Mouse (Mus musculus) bone marrow macrophage, adult 2 months (primary cell): ENCODE measurements at regions not wholly inside any gene's neighbourhood (a gene's known extent, or its start where the extent isn't known, plus 50 kb on each side); places are given as distances from the start of the nearest gene placed in this dataset.

Experiments
- H3K27ac ChIP-seq: 2 replicates; pipeline ENCODE4 v1.5.1; 2012; ENCODE audit warnings: low read depth, low read length; ENCODE audit not compliant: insufficient read depth
- H3K4me1 ChIP-seq: 2 replicates; pipeline ENCODE4 v1.6.1; 2012; ENCODE audit warnings: low read length; ENCODE audit not compliant: control insufficient read depth, insufficient read depth
- H3K4me3 ChIP-seq: 2 replicates; pipeline ENCODE4 v1.5.1; 2012; ENCODE audit warnings: mild to moderate bottlenecking, low read length, moderate library complexity; ENCODE audit not compliant: insufficient read depth
- CTCF ChIP-seq: IDR thresholded peaks from 2 replicates; pipeline ENCODE4 v1.5.1; 2012; ENCODE audit warnings: low read depth, mild to moderate bottlenecking, low read length, moderate library complexity
- POLR2A ChIP-seq: IDR thresholded peaks from 2 replicates; pipeline ENCODE4 v1.6.1; 2012; ENCODE audit warnings: mild to moderate bottlenecking, low read depth, low read length, borderline replicate concordance

GRCm38 (mm10) chr13:107461048-107461912 lies 439.4 kb upstream of the Kif2a start:
- Histone ChIP-seq H3K4me1 (no peaks in the 10 kb centered on the region), H3K27ac (no peak overlapping the region), H3K4me3 (no peak overlapping the region)
- TF ChIP-seq CTCF (no peak), POLR2A (no peak)

DNA sequence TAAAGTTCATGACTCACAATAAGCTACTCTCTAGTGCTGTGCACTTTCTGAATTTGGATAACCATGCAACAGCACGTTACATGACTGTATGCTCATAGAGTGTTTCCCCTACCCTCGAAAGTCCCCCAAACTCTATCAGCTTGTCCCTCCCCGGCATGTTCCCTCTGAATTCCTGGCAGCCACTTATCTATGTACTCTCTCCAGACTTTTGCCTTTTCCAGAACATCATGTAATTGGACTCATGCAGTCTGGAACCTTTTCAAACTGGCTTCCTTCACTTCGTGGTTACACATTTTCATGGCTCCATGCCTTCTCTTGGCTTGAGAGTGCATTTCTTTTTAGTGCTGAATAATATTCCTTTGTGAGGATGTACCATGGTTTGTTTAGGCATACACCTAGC lies 436.8 kb upstream of the Kif2a start:
- TF ChIP-seq CTCF = no peak
- TF ChIP-seq POLR2A = no peak
- no peak overlapping the region for H3K27ac ChIP-seq
- H3K4me1 ChIP-seq = peaks cover 4% of the 10 kb centered on the region
- H3K4me3 ChIP-seq = no peak overlapping the region

DNA sequence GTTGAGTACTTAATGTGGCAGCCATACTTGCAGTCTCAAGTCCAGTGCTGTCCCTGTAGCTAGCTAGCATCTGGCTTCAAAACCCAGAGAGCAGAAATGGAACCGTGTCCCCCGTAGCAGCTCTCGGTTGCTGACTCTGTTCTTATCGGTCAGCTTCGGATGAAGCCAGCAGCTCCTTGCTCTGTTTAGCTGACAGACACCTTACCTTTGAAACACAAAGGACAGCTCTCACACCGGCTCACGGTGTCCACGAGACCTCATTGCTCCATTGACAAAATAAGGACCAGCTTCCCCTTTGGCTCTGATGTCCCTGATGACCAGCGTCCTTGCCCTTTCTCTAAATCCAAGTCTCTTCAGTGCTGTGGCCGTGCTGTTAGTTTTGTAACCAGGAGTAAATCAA lies 435.3 kb upstream of the Kif2a start:
- Histone ChIP-seq H3K4me3 (no peak overlapping the region), H3K27ac (no peak overlapping the region), H3K4me1 (peaks cover 4% of the 10 kb centered on the region)
- TF ChIP-seq CTCF (no peak), POLR2A (no peak)

- H3K4me1 ChIP-seq = peaks cover 4% of the 10 kb centered on the region
- H3K4me3 ChIP-seq = no peak overlapping the region
- TF ChIP-seq CTCF (no peak), POLR2A (no peak)
These were observed 434.5 kb upstream of the Kif2a start for GRCm38 (mm10) chr13:107456394-107456793.

DNA sequence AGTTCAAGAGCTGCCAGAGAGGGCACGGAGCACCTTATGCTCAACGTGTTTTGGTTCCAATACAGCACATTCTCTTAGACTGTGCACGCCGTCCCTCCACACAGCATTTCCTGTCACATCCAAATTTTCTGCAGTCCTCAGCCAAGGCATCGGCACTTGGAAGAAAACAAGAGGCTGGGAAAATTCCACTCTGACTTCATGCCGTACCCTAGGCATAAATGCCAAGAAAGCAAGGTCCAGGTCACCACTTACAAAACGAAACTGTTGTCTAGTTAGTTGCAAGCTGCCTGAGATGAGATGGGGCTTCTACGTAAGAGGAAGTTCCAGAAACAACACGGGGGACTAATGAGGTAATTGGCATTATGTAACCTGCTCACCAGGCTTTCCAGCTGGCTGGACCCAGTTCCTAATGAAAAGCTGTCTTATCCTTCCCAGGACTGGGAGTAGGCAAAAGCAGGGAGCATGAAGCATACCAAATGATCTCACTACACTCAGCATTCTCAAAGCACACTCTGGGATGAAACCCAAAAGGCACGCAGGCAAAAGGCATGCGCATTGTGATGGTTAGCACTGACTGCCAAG lies 427.8 kb upstream of the Kif2a start:
- Histone ChIP-seq H3K27ac (no peak overlapping the region), H3K4me3 (peak overlapping the region; percentile 21), H3K4me1 (no peaks in the 10 kb centered on the region)
- TF ChIP-seq CTCF (no peak), POLR2A (no peak)

More at GRCm38 (mm10) chr13:107456394-107456793, 434.5 kb upstream of the Kif2a start:
- no peak overlapping the region for H3K27ac ChIP-seq

- no peak overlapping the region for H3K27ac ChIP-seq
- no peak for TF ChIP-seq CTCF
- no peak for TF ChIP-seq POLR2A
- no peak overlapping the region for H3K4me3 ChIP-seq
- H3K4me1 ChIP-seq = no peaks in the 10 kb centered on the region
These were observed 425.9 kb upstream of the Kif2a start for GRCm38 (mm10) chr13:107447813-107448212.

GRCm38 (mm10) chr13:107419363-107420155 lies 397.6 kb upstream of the Kif2a start:
- H3K4me1 ChIP-seq = no peaks in the 10 kb centered on the region
- TF ChIP-seq POLR2A = no peak
- no peak for TF ChIP-seq CTCF
- H3K4me3 ChIP-seq = no peak overlapping the region

DNA sequence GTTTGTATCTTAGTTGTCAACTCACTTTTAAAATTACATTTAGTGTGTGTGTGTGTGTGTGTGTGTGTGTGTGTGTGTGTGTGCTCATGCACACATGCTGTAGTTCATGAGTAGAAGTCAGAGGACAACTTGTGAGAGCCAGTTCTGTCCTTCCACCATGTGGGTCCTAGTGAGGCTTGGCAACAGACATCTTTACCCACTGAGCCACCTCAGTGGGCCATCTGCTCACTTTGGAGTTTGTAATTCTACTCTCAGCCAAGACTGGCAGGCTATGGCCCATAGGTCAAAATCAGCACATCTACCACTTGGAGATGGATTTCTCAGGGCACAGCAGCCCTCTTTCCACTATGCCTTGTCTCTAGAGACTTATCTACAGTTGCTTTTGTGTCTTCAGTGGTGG lies 388.3 kb upstream of the Kif2a start:
- H3K4me1 ChIP-seq = no peaks in the 10 kb centered on the region
- no peak overlapping the region for H3K4me3 ChIP-seq
- TF ChIP-seq POLR2A (no peak), CTCF (no peak)
- H3K27ac ChIP-seq = no peak overlapping the region

More at GRCm38 (mm10) chr13:107419363-107420155, 397.6 kb upstream of the Kif2a start:
- H3K27ac ChIP-seq = no peak overlapping the region

- Histone ChIP-seq H3K4me3 (no peak overlapping the region), H3K4me1 (no peaks in the 10 kb centered on the region), H3K27ac (no peak overlapping the region)
- TF ChIP-seq CTCF = no peak
- no peak for TF ChIP-seq POLR2A
These were observed 385.7 kb upstream of the Kif2a start for GRCm38 (mm10) chr13:107407674-107408026.

DNA sequence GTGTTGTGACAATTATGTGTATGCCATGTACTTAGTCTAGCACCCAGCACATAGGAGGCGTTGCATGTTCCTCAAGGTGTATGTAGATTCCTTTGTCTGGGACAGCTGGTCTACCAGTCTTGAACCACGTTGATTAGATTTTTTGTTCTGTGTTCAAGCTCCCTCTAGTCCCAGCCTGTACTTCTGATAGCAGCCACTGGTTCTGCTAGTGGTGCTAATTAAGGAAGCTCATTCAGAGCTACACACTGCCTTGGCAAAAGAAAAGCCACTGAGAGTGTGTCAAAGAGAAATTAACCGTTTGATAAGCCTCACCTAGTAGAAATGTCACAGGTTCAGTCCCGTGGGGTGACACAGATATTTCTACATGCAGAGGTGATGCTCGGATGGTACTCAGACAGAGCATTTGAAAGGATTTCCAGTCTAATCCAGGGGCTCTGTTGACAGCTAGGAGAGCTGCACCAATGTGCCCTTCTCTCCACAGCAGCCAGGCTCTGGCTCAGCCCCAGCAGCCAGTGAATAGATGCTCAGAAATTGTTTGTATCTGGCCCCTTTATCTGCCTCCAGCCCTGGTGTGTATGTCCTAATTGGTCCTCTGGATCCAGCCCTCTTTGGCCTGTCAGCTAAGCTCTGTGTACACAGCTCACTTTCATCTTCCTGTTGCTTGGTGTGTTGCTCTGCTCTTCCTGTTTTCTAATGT lies 385.2 kb upstream of the Kif2a start:
- no peak overlapping the region for H3K4me3 ChIP-seq
- TF ChIP-seq CTCF (no peak), POLR2A (no peak)
- H3K4me1 ChIP-seq = no peaks in the 10 kb centered on the region
- H3K27ac ChIP-seq = no peak overlapping the region
